Mouse (Mus musculus): Measurements from ENCODE around the gene Ak3.

GRCm38 (mm10) chr19:29009046-29009445, 38.7 kb downstream of the Ak3 start:
- TF ChIP-seq POLR2A (IDR thresholded peaks at IDR 0.05; ENCODE audit: control insufficient read depth, extremely low read depth, insufficient read depth, low read length, poor library complexity) = no peak
- no peak for TF ChIP-seq CTCF (IDR thresholded peaks at IDR 0.05; ENCODE audit: borderline replicate concordance, control insufficient read depth, extremely low read depth, insufficient read depth, low read length, poor library complexity)
